Mouse (Mus musculus) embryo, embryonic 10 days (tissue): ENCODE measurements around the gene Pla1a.

Experiments
- DNase-seq: peaks from one replicate; pipeline ENCODE4 v3.0.0-alpha.2; 2015; ENCODE audit warnings: low spot score

The Pla1a gene

GRCm38 (mm10) chr16:38434295-38434795 is 1.4 kb upstream of the Pla1a start:
- DNase-seq = no peak

- no peak for DNase-seq
Measured at GRCm38 (mm10) chr16:38433514-38433913, 569 bp upstream of the Pla1a start.

- no peak for DNase-seq
Measured at GRCm38 (mm10) chr16:38431446-38432185, 1.3 kb downstream of the Pla1a start.

GRCm38 (mm10) chr16:38425799-38426198 is 7.1 kb downstream of the Pla1a start:
- DNase-seq = no peak

GRCm38 (mm10) chr16:38425374-38425773 is 7.6 kb downstream of the Pla1a start:
- DNase-seq = no peak

- DNase-seq = no peak
Measured at GRCm38 (mm10) chr16:38414953-38415352, 18.0 kb downstream of the Pla1a start.

GRCm38 (mm10) chr16:38408416-38408815 is 24.5 kb downstream of the Pla1a start:
- no peak for DNase-seq

GRCm38 (mm10) chr16:38407584-38407983 is 25.4 kb downstream of the Pla1a start:
- DNase-seq = no peak

GRCm38 (mm10) chr16:38406708-38407107 is 26.2 kb downstream of the Pla1a start:
- no peak for DNase-seq

- DNase-seq = no peak
Measured at GRCm38 (mm10) chr16:38406293-38406692, 26.7 kb downstream of the Pla1a start.

- no peak for DNase-seq
Measured at GRCm38 (mm10) chr16:38403639-38404038, 29.3 kb downstream of the Pla1a start.

- DNase-seq = no peak
Measured at GRCm38 (mm10) chr16:38401468-38401867, 31.5 kb downstream of the Pla1a start.

- DNase-seq = no peak
Measured at GRCm38 (mm10) chr16:38400311-38400960, 32.5 kb downstream of the Pla1a start.

- DNase-seq = peak; percentile 77
Measured at GRCm38 (mm10) chr16:38399531-38400231, 33.3 kb downstream of the Pla1a start.

- DNase-seq = no peak
Measured at GRCm38 (mm10) chr16:38399076-38399475, 33.9 kb downstream of the Pla1a start.

GRCm38 (mm10) chr16:38398266-38398665 is 34.7 kb downstream of the Pla1a start:
- no peak for DNase-seq

GRCm38 (mm10) chr16:38396155-38396554 is 36.8 kb downstream of the Pla1a start:
- no peak for DNase-seq

- no peak for DNase-seq
Measured at GRCm38 (mm10) chr16:38395060-38395730, 37.8 kb downstream of the Pla1a start.

- no peak for DNase-seq
Measured at GRCm38 (mm10) chr16:38394191-38394618, 38.7 kb downstream of the Pla1a start.

GRCm38 (mm10) chr16:38392126-38392894 is 40.6 kb downstream of the Pla1a start:
- DNase-seq = no peak

- no peak for DNase-seq
Measured at GRCm38 (mm10) chr16:38390322-38390721, 42.6 kb downstream of the Pla1a start.
